Mouse (Mus musculus): ENCODE results near the gene Otud7b. TPM values are rescaled to one million over a fixed set of nuclear protein-coding genes. Genes with fewer than 3 reads are reported as not detected.

Otud7b gene
- polyA plus RNA-seq, 1 experiment from 2014 or later: 7.7 TPM

Other genes with a start within 250 kb of the Otud7b start
- 23.1 and 23.7 TPM in 2 replicates for gene Prpf3, start 248.6 kb upstream of the Otud7b start, polyA plus RNA-seq (2015; fragmentation: Nextera tagmentation; extraction: Ambion mirVana)
- 156 and 178 TPM in 2 replicates for gene Mrps21, start 233.0 kb upstream of the Otud7b start, polyA plus RNA-seq (2015; fragmentation: Nextera tagmentation; extraction: Ambion mirVana)
- gene Ciart, start 222.3 kb upstream of the Otud7b start, polyA plus RNA-seq (2015; fragmentation: Nextera tagmentation; extraction: Ambion mirVana): 0.78 and 1.1 TPM in 2 replicates
- 5.5 and 6.8 TPM in 2 replicates for gene BC028528, start 212.5 kb upstream of the Otud7b start, polyA plus RNA-seq (2015; fragmentation: Nextera tagmentation; extraction: Ambion mirVana)
- 10.9 and 12.6 TPM in 2 replicates for gene Aph1a, start 210.6 kb upstream of the Otud7b start, polyA plus RNA-seq (2015; fragmentation: Nextera tagmentation; extraction: Ambion mirVana)
- 14.6 and 15.4 TPM in 2 replicates for gene Car14, start 199.8 kb upstream of the Otud7b start, polyA plus RNA-seq (2015; fragmentation: Nextera tagmentation; extraction: Ambion mirVana)
- 118 and 125 TPM in 2 replicates for gene Anp32e, start 175.3 kb upstream of the Otud7b start, polyA plus RNA-seq (2015; fragmentation: Nextera tagmentation; extraction: Ambion mirVana)
- gene Plekho1, start 108.5 kb upstream of the Otud7b start, polyA plus RNA-seq (2015; fragmentation: Nextera tagmentation; extraction: Ambion mirVana): 4.2 and 4.5 TPM in 2 replicates
- 11.7 and 12.9 TPM in 2 replicates for gene Vps45, start 46.1 kb upstream of the Otud7b start, polyA plus RNA-seq (2015; fragmentation: Nextera tagmentation; extraction: Ambion mirVana)
- gene Mtmr11, start 57.5 kb downstream of the Otud7b start, polyA plus RNA-seq (2015; fragmentation: Nextera tagmentation; extraction: Ambion mirVana): 2.6 and 4.2 TPM in 2 replicates
- 59.4 and 59.6 TPM in 2 replicates for gene Sf3b4, start 67.8 kb downstream of the Otud7b start, polyA plus RNA-seq (2015; fragmentation: Nextera tagmentation; extraction: Ambion mirVana)
- 0.12 and 0.13 TPM in 2 replicates for gene Sv2a, start 76.6 kb downstream of the Otud7b start, polyA plus RNA-seq (2015; fragmentation: Nextera tagmentation; extraction: Ambion mirVana)
- 29.4 and 32.1 TPM in 2 replicates for gene Bola1, start 115.2 kb downstream of the Otud7b start, polyA plus RNA-seq (2015; fragmentation: Nextera tagmentation; extraction: Ambion mirVana)
- 0.73 and 0.95 TPM in 2 replicates for gene Hist2h2ab, start 115.3 kb downstream of the Otud7b start, polyA plus RNA-seq (2015; fragmentation: Nextera tagmentation; extraction: Ambion mirVana)
- gene Hist2h2ac, start 116.4 kb downstream of the Otud7b start, polyA plus RNA-seq (2015; fragmentation: Nextera tagmentation; extraction: Ambion mirVana): 11.6 and 16.7 TPM in 2 replicates
- 7.2 and 8.7 TPM in 2 replicates for gene Hist2h2be, start 116.6 kb downstream of the Otud7b start, polyA plus RNA-seq (2015; fragmentation: Nextera tagmentation; extraction: Ambion mirVana)
- 9.2 and 9.8 TPM in 2 replicates for gene Hist2h3c2, start 134.6 kb downstream of the Otud7b start, polyA plus RNA-seq (2015; fragmentation: Nextera tagmentation; extraction: Ambion mirVana)
- gene Hist2h2aa2, start 135.7 kb downstream of the Otud7b start, polyA plus RNA-seq (2015; fragmentation: Nextera tagmentation; extraction: Ambion mirVana): 77.1 and 92.2 TPM in 2 replicates
- gene Hist2h2aa1, start 141.0 kb downstream of the Otud7b start, polyA plus RNA-seq (2015; fragmentation: Nextera tagmentation; extraction: Ambion mirVana): 34.7 and 39.6 TPM in 2 replicates
- 4.3 and 4.9 TPM in 2 replicates for gene Hist2h3c1, start 142.2 kb downstream of the Otud7b start, polyA plus RNA-seq (2015; fragmentation: Nextera tagmentation; extraction: Ambion mirVana)
- 26.6 and 34.9 TPM in 2 replicates for gene Hist2h4, start 158.8 kb downstream of the Otud7b start, polyA plus RNA-seq (2015; fragmentation: Nextera tagmentation; extraction: Ambion mirVana)
- 78.4 and 87.8 TPM in 2 replicates for gene Hist2h3b, start 164.1 kb downstream of the Otud7b start, polyA plus RNA-seq (2015; fragmentation: Nextera tagmentation; extraction: Ambion mirVana)
- gene Hist2h2bb, start 165.2 kb downstream of the Otud7b start, polyA plus RNA-seq (2015; fragmentation: Nextera tagmentation; extraction: Ambion mirVana): 17.9 and 25.9 TPM in 2 replicates
- gene Fcgr1, start 189.4 kb downstream of the Otud7b start, polyA plus RNA-seq (2015; fragmentation: Nextera tagmentation; extraction: Ambion mirVana): 3.8 and 4.5 TPM in 2 replicates